Mouse (Mus musculus) right cerebral cortex, postnatal 14 days (tissue): ENCODE measurements around the gene Uhmk1.
"Not testable (repeated sequence)": the region's sequence is repeated elsewhere in the genome, so short reads cannot be mapped to it uniquely, and the experiment has no call there.

Source experiments
- DNase-seq: peaks from one replicate; pipeline ENCODE4 v3.0.0; 2022

The Uhmk1 gene

DNA sequence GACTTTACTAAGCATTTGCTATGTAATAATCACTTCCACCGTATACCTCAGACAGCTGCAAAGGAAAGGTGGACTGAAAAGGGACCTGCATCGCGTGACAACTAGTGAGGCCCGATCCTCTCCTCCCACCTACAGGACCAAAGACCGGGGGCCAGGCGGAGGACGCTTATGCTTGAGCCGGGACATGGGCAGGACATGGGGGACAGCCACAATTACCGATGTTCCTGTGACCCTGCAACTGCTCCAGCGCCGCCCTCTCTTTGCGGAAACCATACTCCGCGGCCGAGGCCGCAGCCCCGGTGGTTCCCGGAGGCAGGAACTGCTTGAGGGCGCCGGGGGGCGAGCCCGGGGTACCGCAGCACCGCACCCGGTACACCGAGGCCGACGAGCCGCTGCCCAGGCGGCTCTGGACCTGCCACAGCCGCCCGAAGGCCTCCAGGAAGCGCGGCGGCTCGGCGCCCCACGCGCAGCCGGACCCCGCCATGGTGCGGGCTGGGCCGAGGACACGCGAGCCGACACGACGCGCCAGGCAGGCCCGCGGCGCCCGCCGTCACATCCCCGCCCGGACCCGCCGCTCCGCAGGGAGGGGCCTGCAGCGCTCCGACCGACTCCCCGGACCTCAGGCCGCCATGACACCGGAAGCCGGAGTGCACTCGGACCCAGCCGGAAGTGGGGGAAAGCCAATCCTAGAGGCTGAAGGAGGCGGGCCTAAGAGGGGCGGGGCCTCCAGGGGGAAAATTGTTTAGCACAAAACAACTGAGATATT lies at the start of gene Uhmk1:
Gene Uhmk1 (minus strand): TSS at position 641 of the 766 bp plus-strand sequence.
- peak; percentile 84 for DNase-seq

DNA sequence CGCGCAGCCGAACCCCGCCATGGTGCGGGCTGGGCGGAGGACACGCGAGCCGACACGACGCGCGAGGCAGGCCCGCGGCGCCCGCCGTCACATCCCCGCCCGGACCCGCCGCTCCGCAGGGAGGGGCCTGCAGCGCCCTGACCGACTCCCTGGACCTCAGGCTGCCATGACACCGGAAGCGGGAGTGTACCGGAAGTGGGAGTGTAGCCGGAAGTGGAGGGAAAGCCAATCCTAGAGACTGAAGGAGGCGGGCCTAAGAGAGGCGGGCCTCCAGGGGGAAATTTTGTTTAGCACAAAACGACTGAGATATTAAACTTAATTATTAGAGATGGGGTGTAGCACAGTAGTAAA lies 40.3 kb upstream of the Uhmk1 start:
- peak; percentile 78 for DNase-seq

DNA sequence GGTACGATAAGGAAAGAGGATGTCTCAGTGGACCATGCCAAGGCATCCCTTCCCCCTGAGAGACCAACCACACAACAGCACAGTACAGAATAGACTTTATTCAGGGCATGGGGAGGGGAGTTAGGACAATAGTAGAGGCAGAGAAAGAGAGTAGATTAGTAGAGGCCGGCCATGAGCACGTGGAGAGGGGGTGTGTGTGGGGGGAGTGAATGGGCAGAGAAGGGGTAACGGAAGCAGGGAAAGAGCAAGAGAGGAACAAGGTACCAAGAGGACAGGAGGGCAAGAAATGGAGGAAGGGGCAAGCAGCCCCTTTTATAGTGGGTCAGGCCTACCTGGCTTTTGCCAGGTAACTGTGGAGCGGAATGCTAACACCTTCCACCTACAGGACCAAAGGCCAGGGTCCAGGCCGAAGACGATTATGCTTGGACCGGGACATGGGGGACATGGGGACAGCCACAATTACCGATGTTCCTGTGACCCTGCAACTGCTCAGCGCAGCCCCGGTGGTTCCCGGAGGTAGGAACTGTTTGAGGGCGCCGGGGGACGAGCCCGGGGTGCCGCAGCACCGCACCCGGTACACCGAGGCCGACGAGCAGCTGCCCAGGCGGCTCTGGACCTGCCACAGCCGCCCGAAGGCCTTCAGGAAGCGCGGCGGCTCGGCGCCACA lies 39.8 kb upstream of the Uhmk1 start:
- DNase-seq = no peak

DNA sequence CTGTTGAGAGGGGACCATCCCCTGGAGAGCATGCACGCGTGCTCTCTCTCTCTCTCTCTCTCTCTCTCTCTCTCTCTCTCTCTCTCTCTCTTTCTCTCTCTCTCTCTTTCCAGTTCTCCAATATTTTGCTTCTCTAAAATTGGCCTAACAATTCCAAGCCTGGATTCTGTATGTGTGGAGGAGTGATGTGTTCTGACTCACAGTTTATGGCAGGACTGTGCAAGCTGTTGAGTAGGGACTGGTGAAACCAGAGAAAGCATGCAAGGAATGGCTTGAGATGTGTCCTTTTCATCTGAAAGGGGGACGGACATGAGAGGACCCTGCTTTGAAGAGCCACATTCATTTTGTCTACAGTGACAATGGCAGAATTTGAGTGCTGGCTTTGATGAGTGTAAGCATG lies 29.8 kb upstream of the Uhmk1 start:
- DNase-seq = no peak

DNA sequence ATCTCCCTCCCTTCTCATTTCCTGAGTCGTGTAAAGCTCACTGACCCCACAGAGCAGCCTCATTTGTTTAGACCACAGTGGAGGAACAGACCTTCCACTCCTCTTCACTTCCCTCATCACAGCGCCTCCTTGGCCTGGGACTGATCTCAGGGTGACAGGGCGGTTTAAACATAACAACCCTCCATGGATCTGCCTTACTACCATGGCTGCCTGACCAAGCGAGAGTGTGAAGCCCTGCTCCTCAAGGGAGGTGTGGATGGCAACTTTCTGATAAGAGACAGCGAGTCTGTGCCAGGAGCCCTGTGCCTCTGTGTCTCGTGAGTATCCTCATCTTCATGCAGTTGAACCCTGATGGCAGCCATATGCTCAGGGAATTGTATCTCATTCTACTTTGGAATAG lies 17.5 kb upstream of the Uhmk1 start, which contains the start of gene Sh2d1b2:
Gene Sh2d1b2 (plus strand): TSS at position 62 of the 400 bp plus-strand sequence.
- DNase-seq = not testable (repeated sequence)

DNA sequence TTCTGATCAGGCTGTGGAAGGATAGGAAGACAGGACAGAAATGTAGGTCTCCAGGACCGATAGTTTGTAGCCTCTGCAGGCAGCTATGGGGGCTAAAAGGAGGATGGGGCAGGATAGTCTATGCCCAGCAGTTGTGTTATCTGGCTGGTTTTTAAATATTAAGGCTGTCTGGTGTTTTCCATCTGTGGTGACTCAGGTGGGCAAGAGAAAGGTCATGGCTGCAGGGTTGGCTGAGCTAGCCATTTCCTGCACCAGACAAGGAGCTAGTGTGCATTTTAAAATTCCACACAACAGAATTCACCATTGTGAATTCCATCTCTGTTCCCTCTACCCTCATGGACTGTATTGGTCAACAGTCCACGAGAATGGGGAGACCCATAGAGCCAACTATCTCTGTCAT lies 8.1 kb upstream of the Uhmk1 start:
- DNase-seq = no peak

DNA sequence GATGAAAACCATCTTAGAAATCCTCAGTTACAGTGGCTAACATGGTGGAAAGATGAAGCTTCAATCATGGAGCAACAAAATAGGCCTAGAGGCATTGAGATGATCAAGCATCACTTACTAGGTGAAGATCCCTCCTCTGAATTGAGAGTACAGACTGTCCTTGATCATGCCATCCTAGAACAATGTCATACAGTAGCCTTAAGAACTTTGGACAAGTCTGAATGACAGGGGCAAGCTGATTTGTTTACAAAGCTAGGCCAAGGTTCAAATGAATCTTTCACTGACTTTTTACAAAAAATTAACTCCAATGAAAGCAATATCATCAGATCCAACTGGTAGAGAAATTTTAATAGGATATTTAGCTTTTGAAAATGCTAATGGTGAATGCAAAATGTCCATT lies 5.2 kb upstream of the Uhmk1 start:
- DNase-seq = no peak

DNA sequence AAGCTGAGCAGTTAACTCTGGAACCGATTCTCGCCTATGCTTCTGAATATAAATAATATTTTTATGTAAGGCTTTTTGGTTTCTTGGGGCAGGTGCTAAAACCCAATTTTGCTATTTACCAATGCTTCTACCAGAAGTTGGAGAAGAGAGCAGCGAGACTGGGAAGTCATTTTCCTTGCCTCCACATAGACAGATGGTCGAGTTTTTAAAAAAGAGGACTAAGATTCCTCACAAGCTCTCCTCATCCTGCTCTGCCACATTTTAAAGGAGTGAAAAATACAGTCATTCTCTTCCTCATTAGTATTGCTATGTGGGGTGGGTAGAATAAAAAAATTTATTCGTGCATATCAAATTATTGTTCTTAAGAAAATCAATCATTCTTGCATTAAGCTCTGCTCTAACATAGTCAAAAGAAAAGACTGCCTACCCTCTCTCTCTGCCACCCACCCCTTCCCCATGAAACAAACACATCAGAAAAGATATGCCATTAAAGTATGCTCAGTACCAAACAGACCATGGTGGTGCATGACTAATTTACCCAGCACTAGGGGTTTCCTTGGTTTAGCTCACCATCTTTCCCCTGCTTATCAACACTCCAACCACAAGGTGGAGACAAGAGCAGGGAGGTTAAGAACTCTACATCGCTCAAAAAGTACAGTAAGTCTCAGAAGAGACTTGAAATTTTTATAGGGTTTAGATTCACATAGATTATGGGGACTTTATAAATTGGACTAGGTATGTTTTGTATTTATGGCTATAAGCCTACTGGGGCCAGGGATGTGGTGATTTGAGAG lies 3.1 kb upstream of the Uhmk1 start:
- DNase-seq = no peak

DNA sequence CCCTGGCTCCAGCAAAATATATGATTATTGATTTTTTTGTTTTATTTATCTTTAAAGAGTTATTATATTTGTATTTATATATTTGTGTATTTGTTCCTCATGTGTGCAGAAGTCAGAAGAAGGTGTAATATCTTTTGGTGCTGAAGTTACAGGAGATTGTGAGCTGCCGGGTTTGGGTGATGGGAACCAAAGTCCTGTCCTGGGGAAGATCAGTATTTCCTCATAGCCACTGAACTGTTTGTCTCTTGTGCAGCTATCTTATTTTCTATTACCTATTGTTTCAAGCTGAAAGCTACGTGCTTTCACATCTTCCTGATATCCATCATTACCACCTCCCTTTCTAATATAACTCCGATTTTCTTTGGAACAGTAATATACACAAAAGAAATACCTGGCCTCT lies 393 bp upstream of the Uhmk1 start:
- no peak for DNase-seq

DNA sequence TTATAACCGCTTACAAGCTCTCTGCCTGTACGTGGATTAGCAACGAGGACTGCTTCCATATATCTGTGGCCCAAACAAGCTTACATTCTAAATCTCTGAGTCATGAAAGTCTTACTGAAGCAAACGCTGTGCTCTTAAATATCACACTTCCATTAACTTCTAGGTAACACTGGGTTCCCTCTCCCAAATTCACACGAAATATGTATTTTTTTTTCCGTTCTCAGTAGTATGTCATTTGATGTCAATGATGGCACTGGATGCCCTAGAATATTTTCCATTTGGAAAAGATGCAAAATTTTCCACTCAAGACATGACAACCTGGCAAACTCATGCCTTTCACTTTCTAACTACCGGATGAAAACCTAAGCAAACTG lies 827 bp downstream of the Uhmk1 start:
- DNase-seq = no peak

DNA sequence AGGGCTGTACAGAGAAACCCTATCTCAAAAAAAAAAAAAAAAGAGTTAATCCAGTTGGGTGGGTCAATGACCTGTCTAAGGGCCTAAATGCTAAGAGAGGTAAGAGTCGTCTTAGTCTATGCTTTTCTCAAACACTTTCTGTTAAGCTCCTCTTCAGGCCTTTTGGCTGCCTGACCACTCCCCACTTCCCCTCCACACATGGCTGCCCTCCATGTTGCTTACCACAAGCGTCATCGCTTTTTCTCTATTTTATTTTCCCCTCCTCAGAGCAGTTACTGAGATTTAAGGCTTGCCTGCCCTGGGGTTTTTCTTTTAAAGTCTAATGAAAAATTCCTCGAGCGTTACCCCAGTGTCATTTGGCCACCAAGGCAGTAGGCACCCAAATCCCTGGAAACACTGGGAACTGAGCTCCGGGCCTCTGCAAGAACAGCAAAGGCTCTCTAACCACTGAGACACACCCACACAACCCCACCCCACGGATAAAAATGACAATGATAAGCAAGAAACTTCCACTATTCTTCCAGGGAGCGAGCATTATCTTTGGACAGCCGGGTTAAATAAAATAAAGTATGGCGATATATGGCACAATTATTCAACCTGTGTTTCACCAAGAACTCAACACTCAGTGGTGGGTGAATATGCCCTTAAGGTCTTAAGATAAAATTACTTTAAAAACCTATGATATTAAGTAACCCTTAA lies 1.9 kb downstream of the Uhmk1 start:
- no peak for DNase-seq

DNA sequence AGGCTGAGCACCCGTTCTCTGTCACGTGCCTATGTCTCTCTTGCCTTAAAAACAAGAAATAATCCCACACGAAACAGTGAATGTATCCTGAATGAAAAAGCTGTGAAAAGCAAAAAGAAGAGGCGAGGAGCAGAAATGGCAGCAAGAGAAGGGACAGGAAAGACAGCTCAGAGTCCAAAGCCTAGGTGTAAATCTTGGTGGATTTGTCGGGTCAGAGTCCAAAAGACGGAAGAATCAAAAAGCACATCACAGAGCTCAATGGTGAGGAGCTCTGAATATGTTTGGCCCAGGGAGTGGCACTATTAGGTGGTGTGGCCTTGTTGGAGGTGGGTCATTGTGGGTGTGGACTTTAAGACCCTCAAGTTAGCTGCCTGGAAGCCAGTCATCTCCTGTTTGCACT lies 8.8 kb downstream of the Uhmk1 start:
- no peak for DNase-seq

DNA sequence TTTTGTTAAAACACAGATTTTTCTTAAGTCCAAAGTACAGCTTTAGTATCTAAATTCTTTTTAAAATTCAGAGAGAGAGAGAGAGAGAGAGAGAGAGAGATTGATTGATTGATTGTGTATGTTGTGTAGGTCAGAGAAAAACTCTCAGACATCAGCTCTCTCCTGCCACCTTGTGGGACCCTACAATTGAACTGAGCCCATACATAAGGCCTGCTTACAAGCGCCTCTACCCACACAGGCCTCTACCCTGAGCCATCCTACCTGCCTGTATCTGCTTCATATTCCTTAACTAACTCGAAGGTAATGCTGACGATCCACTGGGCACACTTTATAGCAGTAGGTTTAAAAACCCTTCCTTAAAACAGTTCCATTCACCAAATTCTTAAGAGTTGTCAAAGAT lies 14.8 kb downstream of the Uhmk1 start:
- no peak for DNase-seq

DNA sequence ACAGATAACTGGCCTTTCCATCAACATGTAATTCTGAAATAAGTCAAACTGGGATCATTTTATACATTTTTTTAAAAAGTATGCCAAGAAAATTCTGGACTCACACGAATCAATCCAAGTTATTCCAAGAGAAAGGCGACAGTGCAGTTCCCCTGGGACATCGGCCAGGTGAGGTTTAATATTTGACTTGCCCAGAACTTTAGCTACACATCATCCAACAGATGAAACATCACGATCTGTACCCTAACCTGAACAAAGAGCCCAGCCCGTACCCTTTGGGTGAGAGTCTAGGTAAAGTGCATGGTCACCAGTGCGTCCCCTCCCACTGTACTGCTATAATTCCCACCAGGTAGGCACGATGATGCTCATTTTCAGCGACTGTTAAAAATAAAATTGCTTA lies 19.0 kb downstream of the Uhmk1 start:
- no peak for DNase-seq

DNA sequence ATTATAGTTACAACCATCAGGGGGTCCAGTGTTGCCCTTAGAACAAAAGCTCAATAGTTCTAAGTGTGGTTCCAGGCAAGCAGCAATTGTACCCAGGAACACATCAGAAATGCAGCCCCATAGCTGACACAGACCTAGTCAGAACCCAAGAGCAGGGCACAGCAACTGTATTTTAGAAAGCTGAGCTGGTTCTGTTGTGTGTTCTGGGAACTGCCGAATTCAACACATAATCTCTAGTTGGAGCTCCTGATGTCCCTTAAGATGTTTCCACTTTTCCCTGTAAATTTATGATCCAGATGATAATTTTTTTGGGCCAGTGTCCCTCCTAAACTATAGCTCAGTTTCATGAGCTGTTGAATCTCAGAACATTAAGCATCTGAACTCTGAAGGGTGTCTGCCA lies 23.3 kb downstream of the Uhmk1 start:
- no peak for DNase-seq

DNA sequence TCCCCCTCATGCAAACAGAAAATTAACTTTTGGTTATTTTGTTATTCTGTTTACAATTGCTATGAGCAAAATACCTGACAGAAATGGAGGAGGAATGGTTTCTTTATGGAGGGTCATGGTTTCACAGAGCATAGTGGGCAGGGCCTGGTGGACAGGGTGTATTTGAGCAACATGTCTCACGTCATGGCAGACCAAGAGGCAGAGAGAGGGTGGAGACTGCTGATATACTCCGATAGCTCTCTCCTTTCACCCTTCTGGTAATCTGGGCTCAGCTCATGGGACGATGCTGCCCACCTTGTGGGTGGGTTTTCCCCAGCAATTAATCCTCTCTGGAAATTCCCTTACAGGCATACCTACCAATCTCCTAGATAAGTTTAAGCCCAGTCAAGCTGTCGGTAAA lies 25.0 kb downstream of the Uhmk1 start:
- no peak for DNase-seq

DNA sequence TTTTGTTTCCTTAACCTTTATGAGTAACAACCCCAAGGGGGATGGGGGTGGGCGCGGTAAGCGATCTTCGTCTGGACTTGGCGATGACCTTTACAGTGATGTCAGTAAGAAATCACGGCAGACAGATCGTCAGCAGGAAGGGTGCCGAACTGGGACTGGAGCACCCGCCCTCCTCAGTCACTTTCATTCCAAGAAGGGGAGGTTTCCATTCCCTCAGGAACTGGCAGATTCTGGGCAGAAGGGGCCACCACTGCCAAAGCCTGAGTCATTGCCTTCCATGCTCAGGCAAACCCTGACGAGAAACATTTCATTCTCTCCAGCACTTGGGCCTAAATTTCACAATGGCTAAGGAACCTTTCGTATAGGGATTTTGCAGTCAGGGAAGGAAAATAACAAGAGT lies 26.6 kb downstream of the Uhmk1 start:
- DNase-seq = no peak

DNA sequence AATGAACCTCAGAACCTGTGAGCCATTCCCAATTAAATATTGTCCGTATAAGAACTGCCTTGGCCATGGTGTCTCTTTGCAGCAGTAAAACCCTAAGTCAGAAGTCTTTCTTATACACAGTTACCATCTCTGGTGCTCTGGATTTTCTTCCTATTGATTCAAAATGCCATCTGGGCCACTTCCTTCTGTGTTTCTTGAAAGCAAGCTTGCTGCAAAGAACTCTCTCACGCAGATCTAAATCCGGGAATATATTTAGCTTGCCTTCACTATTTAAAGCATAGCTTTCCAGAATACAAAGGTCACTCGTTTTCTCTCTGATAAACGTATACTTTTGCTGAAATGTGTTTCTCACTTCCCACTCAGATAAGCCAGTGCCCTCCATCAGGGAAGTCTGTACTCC lies 28.7 kb downstream of the Uhmk1 start:
- DNase-seq = no peak

DNA sequence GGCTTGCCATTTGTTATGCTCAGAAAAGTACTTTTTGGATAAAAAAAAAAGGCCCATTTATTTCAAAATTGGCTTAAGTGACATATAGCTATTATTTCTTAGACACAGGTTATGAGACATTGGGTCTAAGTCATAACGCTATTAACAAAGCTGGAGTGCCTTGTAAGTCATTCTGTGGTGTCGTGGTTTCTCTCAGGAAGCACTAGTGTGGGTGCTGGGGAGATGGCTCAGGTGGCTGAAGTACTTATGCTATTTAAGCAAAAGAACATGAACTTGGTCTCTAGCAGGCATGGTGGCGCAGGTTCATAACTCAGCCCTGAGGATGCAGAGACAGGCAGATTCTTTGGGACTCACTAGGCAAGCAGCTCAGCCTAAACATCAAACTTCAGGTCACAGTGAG lies 30.1 kb downstream of the Uhmk1 start:
- no peak for DNase-seq

DNA sequence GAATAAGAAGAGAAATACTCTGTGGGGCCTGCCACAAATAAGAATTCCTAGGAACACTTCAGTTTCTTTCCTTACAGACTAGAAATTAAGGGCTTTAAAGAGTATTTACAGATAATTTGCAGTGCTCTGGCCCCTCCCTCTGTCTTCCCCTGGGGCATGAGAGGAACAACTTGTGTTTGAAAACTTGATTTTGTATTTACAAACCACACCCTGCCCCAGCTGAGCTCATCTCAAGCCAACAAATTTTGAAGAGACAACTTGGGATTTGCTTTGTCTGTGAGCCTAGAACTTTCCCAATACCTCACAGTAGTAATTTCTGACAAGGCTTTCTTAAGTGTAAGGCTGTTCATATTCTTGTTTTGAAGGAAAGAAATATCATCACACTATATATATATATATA lies 32.5 kb downstream of the Uhmk1 start:
- no peak for DNase-seq

DNA sequence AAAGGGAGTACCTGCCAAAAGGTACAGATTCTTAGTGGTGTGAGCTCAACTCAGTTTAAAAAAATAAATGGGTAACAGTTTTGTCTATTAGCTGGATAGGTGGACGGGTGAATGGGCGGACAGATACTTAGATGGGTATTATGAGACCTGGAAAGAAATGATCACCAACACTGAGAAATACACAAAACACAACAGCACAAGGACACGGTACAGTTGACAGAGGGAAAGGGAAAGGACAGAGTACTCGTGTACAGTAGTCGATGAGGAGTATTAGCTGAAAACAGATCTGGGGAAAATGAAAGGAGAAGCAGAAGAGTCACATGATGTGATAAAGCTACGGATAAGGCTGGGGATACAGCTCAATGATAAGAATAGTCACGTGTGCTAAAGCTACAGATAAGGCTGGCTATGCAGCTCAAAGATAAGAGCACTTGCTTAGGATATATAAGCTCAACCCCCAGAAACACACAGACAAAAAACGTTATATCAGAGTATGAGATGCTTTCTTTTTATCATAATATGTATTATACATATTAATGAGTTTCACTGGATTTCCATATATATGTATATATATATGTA lies 38.4 kb downstream of the Uhmk1 start:
- DNase-seq = no peak

DNA sequence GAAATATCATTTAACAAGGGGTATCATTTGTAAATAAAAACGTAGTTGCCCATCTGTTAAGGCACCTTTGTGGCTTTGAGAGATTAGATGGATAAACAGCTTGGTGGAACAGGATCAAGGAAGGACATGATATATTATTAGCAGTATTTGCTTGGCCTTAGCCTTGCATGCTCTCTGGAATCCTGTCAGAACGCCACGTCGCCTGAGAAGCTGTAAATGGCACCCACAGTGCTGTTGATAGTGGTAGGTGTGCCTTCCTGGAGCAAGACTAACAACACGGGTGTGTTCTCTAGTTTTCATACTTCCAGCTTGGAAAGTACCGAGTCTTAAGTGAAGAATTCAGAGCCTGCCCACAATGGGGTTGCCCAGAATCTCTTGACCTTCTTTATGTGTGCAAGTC lies 39.3 kb downstream of the Uhmk1 start:
- DNase-seq = no peak

DNA sequence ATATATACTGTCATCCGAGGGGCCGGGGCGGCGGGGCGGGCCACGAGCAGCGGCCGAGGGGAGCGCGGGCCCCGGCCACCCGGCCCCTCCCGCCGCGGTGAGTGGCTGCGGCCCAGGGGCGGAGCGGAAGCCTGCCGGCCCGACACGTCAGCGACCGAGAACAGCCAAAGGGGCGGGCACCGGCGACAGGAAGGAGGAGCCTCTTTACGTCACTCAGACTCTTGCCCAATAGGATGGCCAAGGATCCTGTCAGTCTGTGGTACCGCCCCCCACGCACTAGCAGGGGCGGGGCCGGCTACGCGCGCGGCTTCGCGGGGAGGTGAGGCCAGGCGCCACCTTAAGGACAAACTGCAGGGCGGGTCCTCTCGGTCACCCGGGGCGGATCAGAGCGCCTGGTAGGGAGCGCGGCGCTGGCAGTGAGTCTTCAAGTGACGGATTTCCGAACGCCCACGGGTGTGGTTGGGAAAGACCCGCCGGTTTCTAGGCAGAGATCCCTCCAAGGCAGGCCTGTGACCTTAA lies 40.3 kb downstream of the Uhmk1 start, which contains the start of gene Uap1:
Gene Uap1 (minus strand): TSS at position 144 of the 519 bp plus-strand sequence.
- peak; percentile 91 for DNase-seq
